Mouse (Mus musculus) liver, embryonic 15.5 days (tissue): ENCODE measurements around the gene Ptprg. TPM values are rescaled to one million over a fixed set of nuclear protein-coding genes. Genes with fewer than 3 reads are reported as not detected.

Experiments
- ATAC-seq: fragments of 200-750 bp; cut with Nextera tagmentation; 2 replicates; pipeline ENCODE4 v1.8.0; 2017; ENCODE audit warnings: moderate number of reproducible peaks, mild to moderate bottlenecking, moderate library complexity; ENCODE audit not compliant: insufficient read depth
- H3K27ac ChIP-seq: fragments of 300-500 bp; sonication (generic); replicated peaks from 2 replicates; pipeline ENCODE4 v1.5.1; 2015; ENCODE audit warnings: mild to moderate bottlenecking, inconsistent platforms
- H3K27me3 ChIP-seq: fragments of 300-500 bp; sonication (generic); 2 replicates; pipeline ENCODE4 v1.6.1; 2015; ENCODE audit warnings: mild to moderate bottlenecking, inconsistent platforms
- H3K36me3 ChIP-seq: fragments of 300-500 bp; sonication (generic); replicated peaks from 2 replicates; pipeline ENCODE4 v1.6.1; 2015; ENCODE audit warnings: moderate library complexity, mild to moderate bottlenecking, inconsistent platforms
- H3K4me1 ChIP-seq: fragments of 300-500 bp; sonication (generic); replicated peaks from 2 replicates; pipeline ENCODE4 v1.6.1; 2015; ENCODE audit warnings: inconsistent platforms
- H3K4me2 ChIP-seq: fragments of 300-500 bp; sonication (generic); 2 replicates; pipeline ENCODE4 v1.6.1; 2015; ENCODE audit warnings: moderate library complexity, mild to moderate bottlenecking, inconsistent platforms
- H3K4me3 ChIP-seq: fragments of 300-500 bp; sonication (generic); replicated peaks from 2 replicates; pipeline ENCODE4 v1.5.1; 2015; ENCODE audit warnings: mild to moderate bottlenecking, inconsistent platforms
- H3K9ac ChIP-seq: fragments of 300-500 bp; sonication (generic); 2 replicates; pipeline ENCODE4 v1.6.1; 2015; ENCODE audit warnings: moderate library complexity, mild to moderate bottlenecking, inconsistent platforms
- H3K9me3 ChIP-seq: fragments of 300-500 bp; sonication (generic); replicated peaks from 2 replicates; pipeline ENCODE4 v1.6.1; 2016; ENCODE audit warnings: inconsistent platforms
- whole genome bisulfite sequencing: fragments of 180-500 bp; shearing (Covaris S2); methylation state at CpG from one replicate; pipeline ENCODE4 v1.1.7; 2015; ENCODE audit warnings: mixed read lengths; ENCODE audit not compliant: insufficient replicate concordance; 5-methylcytosine and 5-hydroxymethylcytosine counted together
- polyA plus RNA-seq: library from polyadenylated mRNA; unstranded; fragments of >200 nt; fragmentation: Nextera tagmentation; extraction: Ambion mirVana; gene quantifications from 2 replicates; pipeline ENCODE4 v1.2.1, GENCODE M21; 2015

The Ptprg gene
- polyA plus RNA-seq, 1 experiment from 2014 or later = 1.3 TPM

DNA sequence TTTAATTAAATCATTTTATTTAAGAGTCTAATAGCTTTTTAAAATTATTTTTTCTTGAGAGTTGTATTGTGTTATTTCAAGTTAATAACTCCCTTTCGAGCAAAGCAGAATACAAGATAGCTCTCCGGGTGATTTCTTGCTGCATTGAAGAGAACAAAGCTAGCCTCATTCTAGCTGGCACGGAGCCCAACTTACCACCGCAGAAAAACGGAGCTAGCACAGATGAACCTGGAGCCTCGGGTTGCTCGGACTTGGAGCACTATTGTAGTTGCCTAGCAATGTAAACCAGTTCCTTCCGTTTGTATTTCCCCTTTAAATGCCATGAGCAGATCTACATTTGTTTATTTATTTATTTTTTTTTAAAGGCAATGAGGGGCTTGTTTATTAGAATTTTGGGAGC is 156.5 kb downstream of the Ptprg start:
- WGBS = 47% methylated on average over 8 of the region's 8 CpGs
- no peak overlapping the region for H3K27ac ChIP-seq
- H3K4me2 ChIP-seq = no peak overlapping the region
- H3K9me3 ChIP-seq = no peaks in the 10 kb centered on the region
- ATAC-seq = no peak
- no peaks in the 10 kb centered on the region for H3K4me1 ChIP-seq
- H3K27me3 ChIP-seq = no peaks in the 10 kb centered on the region
- H3K36me3 ChIP-seq = no peaks in the 10 kb centered on the region
- H3K9ac ChIP-seq = no peak overlapping the region
- no peak overlapping the region for H3K4me3 ChIP-seq

DNA sequence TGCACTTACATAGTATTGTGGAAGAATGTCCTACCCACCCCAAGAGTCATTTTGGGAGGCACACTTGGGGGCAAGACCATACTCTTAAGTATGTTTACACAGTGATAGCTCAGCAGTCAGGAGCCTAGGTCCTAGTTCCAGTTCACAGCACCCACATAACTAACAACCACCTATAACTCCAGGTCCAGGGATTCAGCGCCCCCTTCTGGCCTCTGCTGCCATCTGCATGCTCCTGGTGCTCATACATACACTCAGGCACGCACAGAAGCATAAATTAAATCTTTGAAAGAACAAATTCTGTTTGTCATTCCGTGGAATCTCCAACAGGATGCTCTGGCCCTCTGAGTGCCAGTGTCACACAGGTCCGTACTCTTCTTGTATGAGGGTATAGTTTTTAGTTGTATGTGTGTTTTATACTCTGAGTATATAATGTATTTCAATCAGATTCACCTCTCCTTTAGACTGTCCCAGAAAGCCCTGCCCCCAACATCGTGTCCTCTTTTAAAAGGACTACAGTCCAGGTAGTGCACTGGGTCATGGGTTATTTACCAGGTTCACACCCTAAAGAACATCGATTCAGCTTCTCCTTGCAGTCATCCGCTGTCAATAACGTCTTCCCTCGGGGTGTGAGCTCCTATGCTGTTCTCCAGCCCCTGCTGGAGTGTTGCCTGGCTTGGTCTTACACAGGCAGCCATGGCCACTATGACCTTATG is 157.2 kb downstream of the Ptprg start:
- H3K9ac ChIP-seq = no peak overlapping the region
- no peak overlapping the region for H3K4me3 ChIP-seq
- H3K4me1 ChIP-seq = no peaks in the 10 kb centered on the region
- no peaks in the 10 kb centered on the region for H3K9me3 ChIP-seq
- 61% methylated on average over 9 of the region's 9 CpGs for WGBS
- H3K36me3 ChIP-seq = no peaks in the 10 kb centered on the region
- no peak for ATAC-seq
- no peak overlapping the region for H3K27ac ChIP-seq
- H3K4me2 ChIP-seq = no peak overlapping the region
- H3K27me3 ChIP-seq = no peaks in the 10 kb centered on the region

DNA sequence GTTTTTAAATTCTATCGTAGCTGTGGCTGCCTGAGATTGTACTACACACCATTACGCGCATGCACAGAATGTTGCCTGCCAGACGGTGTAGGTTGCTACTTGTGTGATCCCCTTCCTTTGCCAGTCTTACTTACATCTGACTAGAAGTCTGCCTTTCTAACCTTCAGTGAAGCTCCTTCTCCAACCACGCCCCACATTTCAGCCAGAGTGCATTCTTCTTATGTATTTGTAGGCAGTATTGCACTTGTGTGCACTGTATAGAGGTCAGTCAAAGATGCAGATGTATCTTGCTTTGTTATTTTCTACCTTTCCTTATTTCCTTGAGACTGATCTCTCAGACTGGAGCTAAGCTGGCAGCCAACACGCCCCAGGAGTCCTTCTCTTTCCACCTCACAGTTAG is 158.8 kb downstream of the Ptprg start:
- Histone ChIP-seq H3K4me1 (no peaks in the 10 kb centered on the region), H3K27ac (no peak overlapping the region), H3K36me3 (no peaks in the 10 kb centered on the region), H3K9me3 (no peaks in the 10 kb centered on the region), H3K4me2 (no peak overlapping the region), H3K27me3 (no peaks in the 10 kb centered on the region), H3K4me3 (no peak overlapping the region), H3K9ac (no peak overlapping the region)
- WGBS = 78% methylated on average over 6 of the region's 6 CpGs
- no peak for ATAC-seq

- Histone ChIP-seq H3K9me3 (no peaks in the 10 kb centered on the region), H3K4me1 (no peaks in the 10 kb centered on the region), H3K36me3 (no peaks in the 10 kb centered on the region), H3K4me3 (no peak overlapping the region), H3K27ac (no peak overlapping the region), H3K9ac (no peak overlapping the region), H3K27me3 (no peaks in the 10 kb centered on the region), H3K4me2 (no peak overlapping the region)
- no peak for ATAC-seq
- WGBS = 60% methylated on average over 3 of the region's 3 CpGs
Observed at GRCm38 (mm10) chr14:11716230-11716629, 162.9 kb downstream of the Ptprg start.

DNA sequence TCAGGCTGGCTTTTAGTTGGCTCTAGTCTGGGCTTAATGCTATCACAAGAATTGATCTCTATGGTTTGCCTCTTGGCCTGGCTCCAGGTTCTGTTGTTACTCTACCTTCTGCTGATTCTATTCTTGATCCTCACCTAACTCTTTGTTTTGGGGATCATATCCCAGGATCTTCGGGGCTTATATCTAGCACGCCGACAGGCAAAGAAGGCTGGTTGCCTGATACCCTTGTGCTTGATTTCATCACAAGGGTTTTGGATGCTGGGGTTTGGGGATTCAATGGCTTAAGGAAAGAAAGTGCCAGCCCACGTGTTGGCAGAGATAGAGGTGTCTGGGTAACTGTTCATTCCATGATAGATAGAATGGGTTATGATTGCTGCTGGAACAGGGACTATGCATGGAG is 164.9 kb downstream of the Ptprg start:
- no peak for ATAC-seq
- no peak overlapping the region for H3K4me2 ChIP-seq
- H3K9me3 ChIP-seq = no peaks in the 10 kb centered on the region
- no peak overlapping the region for H3K27ac ChIP-seq
- H3K4me1 ChIP-seq = no peaks in the 10 kb centered on the region
- H3K36me3 ChIP-seq = no peaks in the 10 kb centered on the region
- WGBS = 59% methylated on average over 4 of the region's 4 CpGs
- H3K4me3 ChIP-seq = no peak overlapping the region
- no peak overlapping the region for H3K9ac ChIP-seq
- H3K27me3 ChIP-seq = no peaks in the 10 kb centered on the region

GRCm38 (mm10) chr14:11719259-11719658 is 165.9 kb downstream of the Ptprg start:
- WGBS = 56% methylated on average over 7 of the region's 7 CpGs
- no peaks in the 10 kb centered on the region for H3K27me3 ChIP-seq
- no peak for ATAC-seq
- H3K4me3 ChIP-seq = no peak overlapping the region
- H3K9ac ChIP-seq = no peak overlapping the region
- no peaks in the 10 kb centered on the region for H3K9me3 ChIP-seq
- no peak overlapping the region for H3K27ac ChIP-seq
- H3K4me1 ChIP-seq = no peaks in the 10 kb centered on the region
- H3K36me3 ChIP-seq = no peaks in the 10 kb centered on the region
- no peak overlapping the region for H3K4me2 ChIP-seq

GRCm38 (mm10) chr14:11722101-11722500 is 168.8 kb downstream of the Ptprg start:
- no peaks in the 10 kb centered on the region for H3K27me3 ChIP-seq
- H3K36me3 ChIP-seq = no peaks in the 10 kb centered on the region
- ATAC-seq = no peak
- H3K4me1 ChIP-seq = no peaks in the 10 kb centered on the region
- H3K4me2 ChIP-seq = no peak overlapping the region
- 56% methylated on average over 5 of the region's 5 CpGs for WGBS
- no peak overlapping the region for H3K4me3 ChIP-seq
- H3K27ac ChIP-seq = no peak overlapping the region
- H3K9ac ChIP-seq = no peak overlapping the region
- H3K9me3 ChIP-seq = no peaks in the 10 kb centered on the region

DNA sequence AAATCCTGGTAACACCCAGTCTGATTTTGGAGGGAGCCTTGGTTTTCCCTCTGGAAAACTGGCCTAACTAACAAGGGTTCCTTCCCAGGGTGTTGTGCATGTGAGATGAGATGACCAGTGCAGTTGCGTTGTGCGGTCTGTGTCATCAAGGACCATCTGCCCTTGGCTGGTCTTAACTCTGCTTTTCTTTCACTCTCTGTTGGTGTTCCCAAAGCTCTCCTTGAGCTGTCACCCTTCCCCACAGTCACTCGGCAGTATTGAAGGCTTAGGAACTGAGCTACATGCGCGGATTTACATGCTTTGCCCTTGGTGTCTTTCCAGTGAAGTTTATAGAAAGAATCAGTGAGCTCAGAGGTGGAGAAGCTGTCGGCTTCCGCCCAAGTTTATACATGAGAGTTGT is 170.5 kb downstream of the Ptprg start:
- H3K4me3 ChIP-seq = no peak overlapping the region
- ATAC-seq = no peak
- no peak overlapping the region for H3K4me2 ChIP-seq
- no peak overlapping the region for H3K9ac ChIP-seq
- H3K36me3 ChIP-seq = no peaks in the 10 kb centered on the region
- 74% methylated on average over 7 of the region's 7 CpGs for WGBS
- no peaks in the 10 kb centered on the region for H3K4me1 ChIP-seq
- H3K9me3 ChIP-seq = no peaks in the 10 kb centered on the region
- H3K27me3 ChIP-seq = no peaks in the 10 kb centered on the region
- no peak overlapping the region for H3K27ac ChIP-seq

DNA sequence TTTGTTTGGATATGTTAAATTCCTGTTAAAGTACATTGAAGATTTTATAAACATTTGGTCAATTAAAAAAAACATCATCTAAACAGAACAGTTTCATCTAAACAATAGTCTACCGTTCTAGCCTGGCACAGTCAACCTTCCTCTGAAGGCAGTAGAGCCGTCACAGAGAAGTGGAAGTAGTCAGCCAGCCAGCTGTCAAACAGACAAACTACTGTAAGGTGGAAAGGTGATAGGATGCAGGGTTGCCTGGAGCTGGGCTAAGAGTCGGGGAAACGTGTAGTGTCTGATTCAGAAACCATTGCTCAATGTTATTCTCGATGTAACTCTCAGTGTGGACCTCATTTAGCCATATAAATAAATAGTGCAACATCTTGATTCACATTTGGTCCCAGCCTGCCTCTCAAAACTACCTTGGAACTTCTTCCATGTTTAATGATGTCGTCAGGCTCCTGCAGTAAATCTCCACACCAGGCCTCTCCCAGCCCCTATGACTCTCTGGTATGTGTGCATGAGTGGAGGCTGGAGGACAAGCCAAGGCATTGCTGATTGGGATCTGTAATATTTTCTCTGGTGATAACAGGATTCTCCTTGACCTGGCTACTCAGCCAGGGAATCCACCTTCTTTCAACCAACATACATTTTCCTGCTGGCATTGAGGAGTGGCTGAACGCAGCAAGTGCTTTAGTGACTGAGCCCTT is 178.0 kb downstream of the Ptprg start:
- ATAC-seq = no peak
- no peak overlapping the region for H3K4me2 ChIP-seq
- no peaks in the 10 kb centered on the region for H3K36me3 ChIP-seq
- H3K9me3 ChIP-seq = no peaks in the 10 kb centered on the region
- H3K27ac ChIP-seq = no peak overlapping the region
- 19% methylated on average over 7 of the region's 7 CpGs for WGBS
- H3K9ac ChIP-seq = no peak overlapping the region
- H3K4me3 ChIP-seq = no peak overlapping the region
- H3K27me3 ChIP-seq = no peaks in the 10 kb centered on the region
- H3K4me1 ChIP-seq = no peaks in the 10 kb centered on the region

GRCm38 (mm10) chr14:11732376-11732775 is 179.0 kb downstream of the Ptprg start:
- H3K4me2 ChIP-seq = no peak overlapping the region
- ATAC-seq = no peak
- H3K27ac ChIP-seq = no peak overlapping the region
- no peaks in the 10 kb centered on the region for H3K27me3 ChIP-seq
- H3K4me3 ChIP-seq = no peak overlapping the region
- no peaks in the 10 kb centered on the region for H3K9me3 ChIP-seq
- no peaks in the 10 kb centered on the region for H3K4me1 ChIP-seq
- no peaks in the 10 kb centered on the region for H3K36me3 ChIP-seq
- H3K9ac ChIP-seq = no peak overlapping the region

DNA sequence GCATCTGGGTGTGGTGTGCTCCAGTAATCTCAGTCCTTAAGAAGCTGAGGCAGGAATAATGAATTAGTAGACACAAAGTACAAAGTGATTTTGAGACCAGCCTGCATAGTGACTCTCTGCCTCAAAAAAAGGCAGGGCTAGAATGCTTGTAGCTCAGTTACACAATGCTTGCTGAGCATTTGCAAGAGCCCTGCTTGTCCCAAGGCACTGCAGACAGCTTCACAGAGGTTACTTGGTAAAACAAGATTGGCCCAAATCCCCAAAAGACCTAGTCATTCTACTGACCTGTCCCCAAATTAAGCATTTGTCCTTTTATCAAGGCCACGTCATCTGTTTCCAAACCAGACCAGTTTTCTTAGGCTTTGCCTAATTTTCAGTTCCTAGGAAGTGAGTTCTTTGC is 190.4 kb downstream of the Ptprg start:
- H3K4me3 ChIP-seq = no peak overlapping the region
- H3K27me3 ChIP-seq = no peaks in the 10 kb centered on the region
- no peaks in the 10 kb centered on the region for H3K36me3 ChIP-seq
- no peak overlapping the region for H3K27ac ChIP-seq
- H3K4me2 ChIP-seq = no peak overlapping the region
- no peak overlapping the region for H3K9ac ChIP-seq
- WGBS = 71% methylated on average over 1 of the region's 1 CpGs
- H3K9me3 ChIP-seq = no peaks in the 10 kb centered on the region
- no peaks in the 10 kb centered on the region for H3K4me1 ChIP-seq
- ATAC-seq = no peak

- 65% methylated on average over 8 of the region's 8 CpGs for WGBS
- no peak for ATAC-seq
- H3K36me3 ChIP-seq = no peaks in the 10 kb centered on the region
- H3K9me3 ChIP-seq = no peaks in the 10 kb centered on the region
- no peak overlapping the region for H3K4me2 ChIP-seq
- no peaks in the 10 kb centered on the region for H3K27me3 ChIP-seq
- H3K4me1 ChIP-seq = no peaks in the 10 kb centered on the region
- no peak overlapping the region for H3K9ac ChIP-seq
- H3K27ac ChIP-seq = no peak overlapping the region
- no peak overlapping the region for H3K4me3 ChIP-seq
Observed at GRCm38 (mm10) chr14:11752678-11753077, 199.3 kb downstream of the Ptprg start.
